Mouse (Mus musculus) intestine, postnatal 0 days (tissue): ENCODE measurements around the gene Slfn5. TPM values are rescaled to one million over a fixed set of nuclear protein-coding genes. Genes with fewer than 3 reads are reported as not detected.
"Not testable (repeated sequence)": the region's sequence is repeated elsewhere in the genome, so short reads cannot be mapped to it uniquely, and the experiment has no call there.

Experiments
- ATAC-seq: fragments of 200-750 bp; cut with Nextera tagmentation; 2 replicates; pipeline ENCODE4 v1.8.0; 2017; ENCODE audit warnings: mild to moderate bottlenecking, moderate TSS enrichment, moderate library complexity
- H3K27ac ChIP-seq: fragments of 300-500 bp; sonication (generic); 2 replicates; pipeline ENCODE4 v1.5.1; 2014; ENCODE audit warnings: mild to moderate bottlenecking, low read depth, low read length, moderate library complexity
- H3K27me3 ChIP-seq: fragments of 300-500 bp; sonication (generic); replicated peaks from 2 replicates; pipeline ENCODE4 v1.6.1; 2014; ENCODE audit warnings: low read length, mixed read lengths; ENCODE audit not compliant: control insufficient read depth, insufficient read depth
- H3K36me3 ChIP-seq: fragments of 300-500 bp; sonication (generic); 2 replicates; pipeline ENCODE4 v1.6.1; 2014; ENCODE audit warnings: mild to moderate bottlenecking, moderate library complexity; ENCODE audit not compliant: control insufficient read depth, insufficient read depth
- H3K4me1 ChIP-seq: fragments of 300-500 bp; sonication (generic); replicated peaks from 2 replicates; pipeline ENCODE4 v1.6.1; 2014; ENCODE audit warnings: antibody characterized with exemption, low read length, mixed read lengths; ENCODE audit not compliant: control insufficient read depth, insufficient read depth
- H3K4me2 ChIP-seq: fragments of 300-500 bp; sonication (generic); replicated peaks from 2 replicates; pipeline ENCODE4 v1.6.1; 2014; ENCODE audit warnings: low read depth, mild to moderate bottlenecking, moderate library complexity
- H3K4me3 ChIP-seq: fragments of 300-500 bp; sonication (generic); 2 replicates; pipeline ENCODE4 v1.5.1; 2014; ENCODE audit warnings: low read depth, low read length
- H3K9ac ChIP-seq: fragments of 300-500 bp; sonication (generic); 2 replicates; pipeline ENCODE4 v1.6.1; 2014; ENCODE audit warnings: mild to moderate bottlenecking, low read depth, low read length
- H3K9me3 ChIP-seq: fragments of 300-500 bp; sonication (generic); 2 replicates; pipeline ENCODE4 v1.6.1; 2016; ENCODE audit warnings: mixed run types; ENCODE audit not compliant: control insufficient read depth
- CTCF ChIP-seq: sonication (generic); IDR thresholded peaks from 2 replicates; pipeline ENCODE4 v1.5.1; 2016; ENCODE audit warnings: low read depth, mild to moderate bottlenecking, control low read depth, antibody characterized with exemption, moderate library complexity
- WGBS: fragments of 180-500 bp; shearing (Covaris S2); extraction: QIAGEN DNeasy Blood & Tissue Kit; methylation state at CpG from one replicate; pipeline ENCODE4 v1.1.7; 2014; 5-methylcytosine and 5-hydroxymethylcytosine counted together
- polyA plus RNA-seq: library from polyadenylated mRNA; unstranded; fragments of >200 nt; fragmentation: Nextera tagmentation; extraction: Ambion mirVana; gene quantifications from 2 replicates; pipeline ENCODE4 v1.2.1, GENCODE M21; 2015

The Slfn5 gene
- polyA plus RNA-seq, 1 experiment from 2014 or later: 3.7 TPM

DNA sequence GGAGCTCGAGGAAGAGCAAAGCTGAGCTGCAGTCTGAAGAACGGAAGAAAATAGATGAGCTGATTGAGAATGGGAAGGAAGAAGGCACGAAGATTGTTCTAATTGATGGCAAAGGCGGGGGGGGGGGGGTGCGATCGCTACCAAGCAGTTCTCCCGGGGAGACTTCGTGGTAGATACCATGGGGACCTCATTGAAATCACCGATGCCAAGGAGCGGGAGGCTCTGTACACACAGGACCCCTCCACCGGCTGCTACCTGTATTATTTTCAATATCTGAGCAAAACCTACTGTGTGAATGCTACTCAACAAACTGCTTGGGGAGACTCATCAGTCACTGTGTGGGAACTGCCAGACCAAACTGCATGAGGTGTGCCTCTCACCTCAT lies 20.4 kb downstream of the Slfn5 start:
- TF ChIP-seq CTCF: no peak
- 76% methylated on average over 11 of the region's 11 CpGs for WGBS
- no peak overlapping the region for H3K9ac ChIP-seq
- H3K27me3 ChIP-seq: no peaks in the 10 kb centered on the region
- no peak overlapping the region for H3K4me3 ChIP-seq
- peak overlapping the region; percentile 54; the same call in 1 of the 2 replicates for H3K4me2 ChIP-seq
- H3K4me1 ChIP-seq: no peaks in the 10 kb centered on the region
- no peak overlapping the region for H3K27ac ChIP-seq
- H3K9me3 ChIP-seq: no peaks in the 10 kb centered on the region
- no peaks in the 10 kb centered on the region for H3K36me3 ChIP-seq
- no peak for ATAC-seq

DNA sequence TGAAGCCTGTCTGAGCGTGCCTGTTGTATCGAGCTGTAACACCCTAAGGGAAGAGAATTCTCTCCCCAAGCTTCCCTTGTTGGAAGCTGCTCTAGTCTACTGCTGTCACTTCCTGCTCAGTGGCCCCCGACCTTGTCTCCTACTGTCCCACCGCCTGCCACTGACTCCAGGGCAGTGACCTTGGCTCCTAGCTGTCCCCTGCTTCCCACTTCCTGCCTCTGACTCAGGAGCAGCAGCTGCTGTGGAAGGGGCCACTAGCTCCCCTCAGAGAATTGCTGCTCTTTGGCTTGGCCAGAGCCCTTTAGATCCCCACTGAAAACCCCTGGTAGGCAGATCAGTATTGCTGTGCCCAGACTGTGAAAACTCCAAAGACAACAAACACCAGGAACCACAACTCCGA lies 22.8 kb downstream of the Slfn5 start:
- H3K4me1 ChIP-seq: no peaks in the 10 kb centered on the region
- no peak overlapping the region for H3K4me3 ChIP-seq
- no peak for TF ChIP-seq CTCF
- no peak overlapping the region for H3K4me2 ChIP-seq
- no peak overlapping the region for H3K27ac ChIP-seq
- no peak for ATAC-seq
- H3K36me3 ChIP-seq: 0 out of 2 replicates have a peak, but pooled peaks cover 3% of the 10 kb centered on the region
- no peaks in the 10 kb centered on the region for H3K27me3 ChIP-seq
- WGBS: 41% methylated on average over 5 of the region's 5 CpGs
- H3K9me3 ChIP-seq: no peaks in the 10 kb centered on the region
- H3K9ac ChIP-seq: no peak overlapping the region

DNA sequence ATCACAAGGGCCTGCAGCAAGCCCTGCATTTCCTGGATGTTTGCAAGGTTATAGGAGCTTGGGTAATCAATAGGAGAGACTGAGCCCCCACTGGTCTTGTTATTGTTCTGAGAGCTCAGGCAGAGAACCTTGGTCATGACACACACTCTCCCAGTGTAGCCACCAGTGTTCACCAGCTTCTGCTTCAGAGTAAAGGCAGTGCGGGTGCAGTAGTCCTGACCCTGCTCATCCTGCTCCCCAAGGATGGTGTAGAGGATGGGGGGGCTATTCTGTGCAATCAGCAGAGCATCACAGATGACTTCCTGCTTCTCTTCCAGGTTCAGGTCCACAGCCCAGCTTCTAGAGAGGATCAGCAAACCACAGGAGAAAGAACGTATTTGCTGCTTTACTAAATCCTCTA lies 31.3 kb downstream of the Slfn5 start:
- H3K4me1 ChIP-seq, H3K36me3 ChIP-seq, H3K4me2 ChIP-seq, H3K27me3 ChIP-seq, H3K27ac ChIP-seq, H3K9ac ChIP-seq, H3K9me3 ChIP-seq, ATAC-seq, H3K4me3 ChIP-seq: not testable (repeated sequence)
- WGBS: 84% methylated on average over 2 of the region's 2 CpGs

DNA sequence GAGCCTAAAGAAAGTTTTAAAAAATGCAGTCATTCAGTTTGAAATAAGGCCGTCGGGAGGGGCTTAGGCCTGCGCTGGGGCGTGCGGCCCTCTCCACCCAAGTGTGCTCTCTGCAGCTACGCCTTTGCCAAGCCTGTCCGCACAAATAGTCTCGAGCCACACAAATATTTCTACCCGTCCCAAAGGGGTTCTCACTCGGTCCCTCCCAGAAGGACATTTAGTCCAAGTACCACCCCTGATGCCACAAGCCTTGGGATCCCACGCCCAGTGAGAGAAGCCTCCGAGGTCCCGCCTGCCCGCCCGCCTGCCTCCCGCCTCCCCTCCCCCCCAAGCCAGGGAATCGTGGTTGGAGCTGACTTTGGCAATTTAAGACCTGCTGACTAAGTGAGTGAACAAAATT lies 32.0 kb downstream of the Slfn5 start:
- no peak overlapping the region for H3K4me2 ChIP-seq
- no peak overlapping the region for H3K9ac ChIP-seq
- no peak overlapping the region for H3K27ac ChIP-seq
- TF ChIP-seq CTCF: no peak
- whole genome bisulfite sequencing: 87% methylated on average over 17 of the region's 17 CpGs
- H3K4me3 ChIP-seq: no peak overlapping the region
- H3K9me3 ChIP-seq: no peaks in the 10 kb centered on the region
- peaks cover 6% of the 10 kb centered on the region; the same call in 1 of the 2 replicates for H3K36me3 ChIP-seq
- ATAC-seq: no peak
- no peaks in the 10 kb centered on the region for H3K4me1 ChIP-seq
- H3K27me3 ChIP-seq: no peaks in the 10 kb centered on the region

DNA sequence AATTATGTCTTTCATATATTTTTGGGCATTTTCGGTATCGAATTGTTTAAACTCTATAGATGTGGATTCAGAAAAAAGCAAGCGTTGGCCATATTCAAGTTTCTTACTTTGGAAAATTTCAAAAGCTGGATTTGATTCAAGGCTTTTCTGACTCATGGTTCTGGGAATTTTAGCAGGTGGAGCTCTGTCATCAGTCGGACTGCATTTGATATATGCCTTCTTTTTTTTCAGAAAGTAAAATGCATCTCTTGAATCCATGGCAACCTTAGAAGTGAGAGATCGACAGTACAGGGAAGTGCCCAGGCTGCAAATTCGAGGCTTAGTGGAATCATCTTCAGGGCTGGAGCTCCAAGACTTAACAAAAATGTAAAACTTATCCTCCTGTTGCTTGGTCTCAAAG lies 36.5 kb downstream of the Slfn5 start:
- Histone ChIP-seq H3K4me1 (no peaks in the 10 kb centered on the region), H3K9me3 (no peaks in the 10 kb centered on the region), H3K4me2 (no peak overlapping the region), H3K36me3 (peaks cover 3% of the 10 kb centered on the region; the same call in 1 of the 2 replicates), H3K27ac (no peak overlapping the region), H3K4me3 (no peak overlapping the region), H3K27me3 (no peaks in the 10 kb centered on the region), H3K9ac (no peak overlapping the region)
- no peak for ATAC-seq
- TF ChIP-seq CTCF: no peak
- 86% methylated on average over 6 of the region's 6 CpGs for WGBS

DNA sequence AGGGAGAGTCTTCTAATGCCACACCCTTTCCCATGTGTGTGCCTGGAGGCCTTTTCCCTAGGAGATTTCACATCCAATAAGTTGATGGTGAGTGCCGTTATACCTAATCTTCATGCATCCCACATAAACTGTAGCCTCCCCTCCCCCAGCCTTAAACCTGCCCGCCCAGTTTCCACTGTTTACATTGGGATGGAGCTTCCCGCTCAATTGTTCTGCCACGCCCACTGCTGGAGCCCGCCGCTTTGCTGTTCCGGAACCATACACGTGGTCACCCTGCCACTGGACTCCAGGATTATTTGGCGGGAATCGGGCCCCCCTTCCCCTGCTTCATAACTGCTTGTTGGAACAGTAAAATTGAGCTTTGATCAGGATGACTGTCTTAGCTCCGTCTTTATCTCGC lies 38.2 kb downstream of the Slfn5 start:
- Histone ChIP-seq H3K27me3 (no peaks in the 10 kb centered on the region), H3K4me2 (peak overlapping the region; percentile 68), H3K36me3 (no peaks in the 10 kb centered on the region; the same call in 1 of the 2 replicates), H3K9ac (no peak overlapping the region), H3K9me3 (no peaks in the 10 kb centered on the region), H3K4me3 (no peak overlapping the region), H3K4me1 (no peaks in the 10 kb centered on the region), H3K27ac (no peak overlapping the region)
- WGBS: 14% methylated on average over 12 of the region's 12 CpGs
- no peak for TF ChIP-seq CTCF
- ATAC-seq: no peak

DNA sequence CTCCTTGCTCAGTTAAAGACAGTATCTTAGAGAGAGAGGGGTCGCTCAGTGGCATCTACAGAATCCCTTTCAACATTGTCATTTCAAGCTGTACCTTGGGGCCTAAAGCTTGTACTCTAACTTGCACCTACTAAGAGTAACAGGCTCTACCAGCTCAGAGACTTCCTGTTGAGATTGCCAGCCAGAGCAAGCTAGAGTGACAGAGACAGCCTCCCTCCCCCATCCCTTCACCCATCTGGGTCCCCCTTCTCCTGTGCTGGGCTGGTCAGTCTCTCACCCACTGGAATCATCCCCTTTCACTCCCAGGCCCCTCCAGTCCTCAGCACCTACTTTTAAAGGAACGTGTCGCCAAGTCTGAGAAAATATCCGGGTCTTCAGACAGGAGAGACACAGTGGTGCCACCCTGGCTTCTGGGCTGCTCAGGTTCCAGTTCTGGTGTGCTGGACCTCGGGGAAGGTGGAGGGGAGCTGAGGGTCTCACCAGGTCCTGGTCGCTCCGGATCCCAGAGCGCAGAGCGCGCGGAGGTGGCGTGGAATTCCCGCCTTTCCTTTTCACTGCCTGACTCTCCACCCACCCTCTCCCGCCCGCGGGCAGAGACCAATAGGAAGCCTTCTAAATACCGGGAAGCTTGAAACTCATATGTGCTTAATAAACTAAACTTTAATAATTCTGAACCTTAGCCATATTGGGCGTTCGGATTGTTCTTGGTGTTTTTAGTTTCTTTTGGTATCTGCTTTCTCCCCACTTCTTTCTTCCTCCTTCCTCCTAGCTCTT lies 39.6 kb downstream of the Slfn5 start:
- WGBS: 18% methylated on average over 19 of the region's 19 CpGs
- peak; percentile 79 for ATAC-seq
- 0 out of 2 replicates have a peak overlapping the region, but pooled peaks have one; percentile 8 for H3K9ac ChIP-seq

More for the DNA sequence above, 39.6 kb downstream of the Slfn5 start:
- Histone ChIP-seq H3K4me2 (peak overlapping the region; percentile 68), H3K4me3 (peak overlapping the region; percentile 45)
- H3K27me3 ChIP-seq, H3K27ac ChIP-seq, H3K4me1 ChIP-seq, H3K9me3 ChIP-seq, H3K36me3 ChIP-seq: not testable (repeated sequence)
